Mouse (Mus musculus): ENCODE results near the gene Tmem217. TPM values are rescaled to one million over a fixed set of nuclear protein-coding genes. Genes with fewer than 3 reads are reported as not detected.
"Not testable (repeated sequence)": the region's sequence is repeated elsewhere in the genome, so short reads cannot be mapped to it uniquely, and the experiment has no call there.

Tmem217 gene
- polyA plus RNA-seq, 1 experiment = 0.14 TPM

DNA sequence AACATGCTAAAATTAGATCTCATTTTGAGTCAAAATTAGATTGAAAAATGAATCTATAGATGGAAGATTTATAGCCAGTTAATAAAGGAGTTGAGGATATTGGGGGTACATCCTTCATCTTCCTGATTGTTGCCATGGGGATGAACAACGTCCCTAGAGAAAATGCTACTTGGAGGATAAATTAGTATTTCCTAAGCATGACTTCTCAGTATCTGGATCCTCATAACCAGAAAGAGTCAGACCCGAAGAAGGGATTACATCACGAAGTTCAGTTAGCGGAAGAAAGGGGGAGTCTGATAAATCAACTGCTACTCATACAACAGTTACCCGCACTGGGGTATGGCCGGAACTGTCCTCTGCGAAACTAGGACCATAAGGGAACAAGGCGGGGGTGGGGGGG lies 3.2 kb downstream of the Tmem217 start:
- DNase-seq (ENCODE audit: low spot score) = no peak

DNA sequence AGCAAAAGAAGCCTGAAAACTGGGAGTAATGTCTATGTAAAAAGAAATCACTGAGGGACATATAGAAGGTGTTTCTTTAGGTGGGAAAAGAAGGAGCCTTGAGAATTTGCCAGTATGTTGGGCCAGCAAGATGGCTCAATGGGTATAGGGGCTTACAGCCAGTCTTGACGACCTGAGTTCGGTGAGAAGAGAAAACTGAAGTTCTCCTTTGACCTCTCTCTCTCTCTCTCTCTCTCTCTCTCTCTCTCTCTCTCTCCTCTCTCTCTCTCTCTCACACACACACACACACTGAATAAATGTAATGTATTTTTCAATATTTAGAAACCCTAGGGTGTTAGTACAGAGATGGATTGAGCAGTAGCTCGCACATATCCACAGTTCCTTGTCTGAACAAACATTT lies 3.7 kb downstream of the Tmem217 start:
- DNase-seq (ENCODE audit: low spot score) = no peak

DNA sequence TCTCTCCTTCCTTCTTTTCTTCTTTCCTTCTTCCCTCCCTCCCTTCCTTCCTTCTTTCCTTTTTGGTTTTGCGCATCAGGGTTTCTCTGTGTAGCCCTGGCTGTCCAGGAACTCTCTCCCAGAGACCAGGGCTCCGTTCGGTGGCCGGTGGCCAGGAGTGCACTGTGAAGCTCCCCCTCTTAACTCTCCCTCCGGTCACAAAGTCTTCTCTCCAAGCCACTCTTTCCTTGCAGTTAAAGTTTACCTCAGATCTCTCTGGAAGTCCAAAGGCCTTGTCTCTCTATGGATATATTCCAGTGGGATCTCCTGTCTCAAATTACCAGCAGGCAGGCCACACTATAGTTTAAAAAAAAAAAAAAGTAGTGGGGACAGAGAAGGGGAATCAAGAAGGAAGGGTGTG lies 6.9 kb downstream of the Tmem217 start:
- DNase-seq (ENCODE audit: low spot score) = no peak

DNA sequence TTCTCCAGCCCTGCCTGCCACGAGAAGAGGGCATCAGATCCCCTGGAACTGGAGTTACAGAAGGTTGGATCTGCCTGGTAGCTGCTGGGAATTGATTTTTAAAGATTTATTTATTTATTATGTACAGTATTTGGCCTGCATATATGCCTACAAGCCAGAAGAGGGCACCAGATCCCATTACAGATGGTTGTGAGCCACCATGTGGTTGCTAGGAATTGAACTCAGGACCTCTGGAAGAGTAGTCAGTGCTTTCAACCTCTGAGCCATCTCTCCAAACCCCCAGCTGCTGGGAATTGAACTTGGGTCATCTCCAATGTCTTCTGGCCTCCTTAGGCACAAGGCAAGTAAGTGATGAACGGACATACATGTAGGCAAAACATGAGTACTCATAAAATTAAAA lies 8.1 kb downstream of the Tmem217 start:
- DNase-seq (ENCODE audit: low spot score) = no peak

DNA sequence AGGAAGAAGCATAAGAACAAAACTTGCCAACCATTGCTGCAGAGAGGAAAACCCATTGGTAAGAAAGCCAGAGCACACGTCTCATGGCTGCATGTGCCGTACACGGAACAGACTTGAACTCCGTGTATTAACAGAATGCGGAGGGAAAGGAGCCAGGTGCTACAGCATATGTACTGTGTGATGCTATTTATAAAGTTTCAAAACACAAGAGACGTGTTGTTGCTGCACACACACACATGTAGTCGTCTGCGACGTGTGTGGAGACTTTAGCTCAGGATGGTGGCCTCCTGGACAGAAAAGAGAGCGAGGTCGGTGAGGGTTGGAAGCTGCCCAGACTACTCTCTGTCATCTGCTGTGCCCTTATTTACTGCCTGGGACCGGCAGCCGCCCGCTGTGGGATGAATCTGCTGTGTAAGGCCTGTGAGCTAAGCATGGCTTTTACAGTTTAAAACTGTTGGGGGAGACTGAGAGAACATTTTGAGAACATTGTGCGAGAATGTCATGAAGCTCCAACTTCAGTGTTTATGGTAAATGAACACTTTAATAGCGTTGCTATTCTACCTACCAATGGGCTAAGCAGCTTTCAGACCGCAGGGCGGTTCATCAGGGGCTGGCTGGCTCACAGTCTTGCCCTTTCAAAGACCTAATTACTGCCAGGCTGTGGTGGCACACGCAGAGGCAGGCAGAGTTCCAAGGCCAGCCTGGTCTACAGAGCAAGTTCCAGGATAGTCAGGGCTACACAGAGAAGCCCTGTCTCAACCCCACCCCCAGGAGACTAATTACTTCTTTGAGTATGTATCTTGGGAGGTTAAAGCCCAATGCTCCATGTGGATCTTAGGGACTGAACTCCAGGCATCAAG lies 9.1 kb downstream of the Tmem217 start:
- no peak for DNase-seq (ENCODE audit: low spot score)

DNA sequence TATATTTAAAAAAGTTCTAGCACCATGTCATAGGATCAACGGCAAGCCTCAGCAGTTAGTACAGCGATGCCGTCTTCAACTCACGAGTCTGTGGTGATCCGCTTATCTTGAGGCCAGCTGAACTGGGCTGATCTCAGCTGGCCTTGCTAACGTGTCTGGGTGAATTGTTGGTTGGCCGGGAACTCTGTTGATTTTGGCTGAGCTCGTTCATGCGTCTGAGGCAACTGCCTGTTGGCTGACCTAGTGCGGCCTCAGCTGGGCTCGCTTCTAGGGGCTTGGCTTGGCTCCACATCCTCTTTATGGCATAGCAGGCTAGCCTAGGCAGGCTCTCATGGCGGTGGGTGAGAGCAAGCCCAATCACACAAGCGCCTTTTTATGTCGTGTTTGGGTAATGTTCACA lies 10.8 kb downstream of the Tmem217 start:
- no peak for DNase-seq (ENCODE audit: low spot score)

DNA sequence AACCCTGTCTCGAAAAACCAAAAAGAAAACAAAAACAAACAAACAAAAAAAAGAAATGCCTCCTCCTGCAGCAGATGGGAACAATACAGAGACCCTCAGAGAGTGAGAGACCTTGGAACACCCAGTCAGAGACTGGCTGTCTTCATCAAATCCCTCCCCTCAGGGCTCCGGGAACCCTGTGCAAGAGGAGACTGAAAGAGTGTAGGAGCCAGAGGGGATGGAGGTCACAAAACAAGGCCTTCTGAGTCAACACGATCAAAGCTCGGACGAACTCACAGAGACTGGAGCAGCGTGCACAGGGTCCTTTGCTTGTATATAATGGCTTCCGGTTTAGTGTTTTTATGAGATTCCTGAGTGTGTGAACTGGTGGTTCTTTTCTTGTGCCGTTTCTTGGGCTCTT lies 11.8 kb downstream of the Tmem217 start:
- DNase-seq (ENCODE audit: low spot score) = no peak

DNA sequence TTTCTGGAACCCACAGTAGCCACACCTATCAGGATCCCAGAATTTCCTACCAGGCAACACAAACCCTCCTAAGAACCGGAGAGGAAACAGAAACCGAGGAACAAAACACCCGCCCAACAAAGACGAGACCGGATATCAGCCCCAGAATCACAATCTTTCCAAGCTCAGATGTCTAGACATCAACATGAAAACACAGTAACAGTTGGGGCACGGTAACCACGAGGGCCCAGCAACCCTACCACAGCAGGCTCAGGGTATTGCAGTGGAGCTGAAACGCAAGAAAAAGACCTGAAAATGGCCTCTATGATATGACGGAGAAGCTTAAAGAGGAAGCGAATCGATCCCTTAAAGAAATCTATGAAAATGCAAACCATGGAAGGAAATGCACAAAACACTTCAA lies 18.3 kb downstream of the Tmem217 start:
- DNase-seq (ENCODE audit: low spot score) = no peak

DNA sequence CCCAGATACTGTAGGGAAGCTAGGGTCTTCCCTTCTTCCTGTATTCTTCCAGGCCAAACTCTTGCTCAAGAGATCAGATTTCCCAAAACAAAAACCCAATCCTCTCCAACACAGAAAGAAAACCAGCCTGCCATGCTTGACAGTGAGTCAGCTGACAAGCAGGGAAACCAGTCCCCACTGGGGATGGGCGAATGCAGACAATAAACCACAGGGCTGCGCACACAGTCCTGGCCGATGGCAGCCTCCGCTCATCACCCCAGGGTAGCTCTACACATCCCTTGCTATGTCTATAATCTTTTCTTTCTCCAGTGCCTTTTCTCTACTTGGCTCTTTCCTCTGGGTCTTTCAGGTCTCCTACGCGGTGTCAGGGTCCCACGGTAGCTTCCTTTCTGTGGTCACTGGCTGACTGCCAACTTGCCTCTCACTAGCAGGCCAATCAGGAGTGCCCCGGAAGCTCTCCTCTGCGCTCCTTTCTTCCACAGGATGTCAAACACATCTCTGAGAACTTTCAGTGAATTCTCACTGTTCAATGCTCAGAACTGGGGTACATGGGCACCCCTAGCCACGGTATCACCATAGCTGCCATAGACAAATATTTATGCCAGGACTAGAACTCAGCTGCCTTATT lies 20.3 kb downstream of the Tmem217 start:
- no peak for DNase-seq (ENCODE audit: low spot score)

DNA sequence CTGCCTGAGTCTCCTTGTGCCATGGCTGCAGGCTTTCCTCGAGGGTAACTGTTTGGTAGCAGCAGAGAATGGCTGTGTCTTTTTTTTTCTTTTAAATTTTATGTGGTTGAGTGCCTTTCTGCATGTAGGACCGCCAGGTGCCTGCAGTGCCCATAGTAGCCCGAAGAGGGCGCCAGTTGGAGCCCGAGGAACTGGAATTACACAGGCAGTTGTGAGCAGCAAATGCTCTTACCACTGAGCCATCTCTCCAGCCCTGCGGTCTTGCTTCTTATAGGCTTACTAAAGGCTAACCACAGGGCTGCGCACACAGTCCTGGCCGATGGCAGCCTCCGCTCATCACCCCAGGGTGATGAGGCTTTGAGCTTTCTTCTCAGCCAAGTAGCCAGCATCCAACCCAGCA lies 20.9 kb downstream of the Tmem217 start:
- no peak for DNase-seq (ENCODE audit: low spot score)

DNA sequence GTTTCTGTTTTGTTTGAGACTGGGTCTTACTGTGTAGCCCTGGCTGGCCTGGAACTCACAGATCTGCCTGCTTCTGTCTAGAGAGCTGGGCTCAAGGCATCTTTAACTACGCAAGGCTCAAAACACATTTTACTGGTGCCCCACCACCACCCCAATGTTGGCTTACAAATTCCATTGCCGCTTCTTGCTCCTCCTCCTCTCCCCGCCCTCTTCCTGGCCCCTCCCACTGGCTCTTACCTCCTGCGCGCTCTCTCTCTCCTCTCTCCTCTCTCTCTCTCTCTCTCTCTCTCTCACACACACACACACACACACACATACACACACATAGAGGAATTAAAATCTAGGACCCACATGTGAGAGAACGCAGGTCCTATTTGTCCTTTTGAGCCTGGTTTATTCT lies 21.7 kb downstream of the Tmem217 start:
- no peak for DNase-seq (ENCODE audit: low spot score)

DNA sequence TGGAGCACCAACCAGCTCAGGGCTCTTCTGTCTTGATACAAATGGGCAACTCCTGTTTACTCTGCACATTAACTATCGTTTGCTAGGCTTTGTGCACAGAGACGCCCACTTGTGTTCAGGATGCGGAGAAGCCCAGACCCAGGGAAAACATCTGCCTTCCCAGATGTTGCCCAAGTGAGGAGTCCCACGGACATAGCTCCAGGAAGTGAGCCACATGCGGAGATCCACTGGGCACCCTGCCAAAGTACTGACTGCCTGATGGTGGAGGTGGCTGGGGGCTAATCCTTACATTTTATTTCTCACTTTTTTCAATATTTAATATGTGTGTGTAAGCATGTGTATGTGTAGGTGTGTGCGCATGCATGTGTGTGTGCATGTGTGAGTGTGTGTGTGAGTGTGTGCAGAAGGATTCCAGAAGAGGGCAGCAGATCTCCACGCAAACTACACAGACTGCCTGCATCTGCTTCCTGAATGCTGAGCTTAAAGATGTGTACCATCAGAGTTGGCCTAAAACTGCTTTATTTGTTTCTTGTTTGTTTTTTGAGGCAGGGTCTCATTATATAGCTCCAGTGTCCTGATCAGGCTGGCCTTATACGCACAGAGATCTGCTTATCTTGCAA lies 23.5 kb downstream of the Tmem217 start:
- DNase-seq (ENCODE audit: low spot score) = no peak

DNA sequence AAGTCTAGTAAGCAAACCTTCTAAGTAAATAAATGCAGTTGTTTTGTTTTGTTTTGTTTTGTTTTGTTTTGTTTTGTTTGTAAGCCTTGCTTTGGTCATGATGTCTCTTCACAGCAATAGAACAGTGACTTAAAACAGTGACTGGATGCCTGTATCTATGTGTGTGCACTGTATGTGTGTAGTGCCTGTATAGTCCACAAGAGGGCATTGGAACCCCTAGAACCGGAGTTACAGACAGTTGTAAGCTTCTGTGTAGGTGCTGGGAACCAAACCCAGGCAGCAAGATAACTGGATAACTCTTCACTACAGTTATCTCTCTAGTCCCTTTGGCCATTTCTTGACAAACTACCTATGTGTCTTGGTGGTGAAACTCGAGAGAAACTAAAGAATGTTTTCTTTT lies 26.6 kb downstream of the Tmem217 start:
- no peak for DNase-seq (ENCODE audit: low spot score)

DNA sequence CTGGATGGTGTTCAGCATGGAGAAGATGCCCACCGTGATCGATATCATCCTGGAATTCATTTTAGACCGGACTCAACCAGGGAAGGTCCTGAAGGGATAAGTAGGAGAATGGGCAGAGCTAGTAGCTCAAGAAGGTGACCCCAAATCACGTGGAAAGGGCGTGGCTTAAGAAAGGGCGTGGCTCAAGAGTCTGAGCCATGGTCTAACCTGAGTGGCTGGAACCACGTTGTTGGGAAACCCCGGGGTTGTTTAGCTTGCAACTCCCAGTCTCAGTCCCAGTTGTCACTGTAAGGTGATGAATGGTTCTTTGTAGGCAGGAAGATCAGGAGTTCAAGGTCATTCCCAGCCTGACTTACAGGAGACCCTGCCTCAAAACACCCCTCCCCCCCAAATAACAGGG lies 32.5 kb downstream of the Tmem217 start:
- no peak for DNase-seq (ENCODE audit: low spot score)

DNA sequence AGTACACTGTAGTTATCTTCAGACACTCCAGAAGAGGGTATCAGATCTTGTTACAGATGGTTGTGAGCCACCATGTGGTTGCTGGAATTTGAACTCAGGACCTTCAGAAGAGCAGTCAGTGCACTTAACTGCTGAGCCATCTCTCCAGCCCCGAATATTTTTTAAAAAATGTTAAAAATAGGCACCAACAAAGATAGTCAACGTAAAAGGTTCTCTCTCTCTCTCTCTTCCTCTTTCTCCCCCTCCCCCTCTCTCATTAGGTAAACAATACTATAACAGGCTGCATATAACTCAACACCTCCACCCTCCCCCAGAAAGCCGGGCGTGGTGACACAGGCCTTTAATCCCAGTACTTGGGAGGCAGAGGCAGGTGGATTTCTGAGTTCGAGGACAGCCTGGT lies 33.5 kb downstream of the Tmem217 start:
- DNase-seq (ENCODE audit: low spot score) = not testable (repeated sequence)

DNA sequence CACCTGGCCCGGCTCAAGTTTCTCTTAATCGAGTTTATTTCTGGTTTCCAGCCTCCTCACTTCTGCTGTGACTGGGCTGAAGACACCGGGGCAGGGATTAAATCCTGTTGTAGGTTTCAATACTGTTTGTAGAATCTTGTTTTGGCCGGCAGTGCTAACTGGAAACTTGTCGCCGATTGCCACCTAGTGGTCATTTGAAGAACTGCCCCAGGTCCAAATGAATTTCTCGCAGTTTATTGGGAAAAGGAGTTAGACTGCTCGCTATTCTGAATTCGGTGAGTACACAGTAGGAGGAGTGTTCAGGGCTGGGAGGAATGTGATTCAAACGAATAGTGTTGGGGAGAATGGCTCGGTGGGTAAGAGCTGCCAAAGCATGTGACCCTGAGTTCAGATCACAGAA lies 37.8 kb downstream of the Tmem217 start:
- peak; percentile 39 for DNase-seq (ENCODE audit: low spot score)

DNA sequence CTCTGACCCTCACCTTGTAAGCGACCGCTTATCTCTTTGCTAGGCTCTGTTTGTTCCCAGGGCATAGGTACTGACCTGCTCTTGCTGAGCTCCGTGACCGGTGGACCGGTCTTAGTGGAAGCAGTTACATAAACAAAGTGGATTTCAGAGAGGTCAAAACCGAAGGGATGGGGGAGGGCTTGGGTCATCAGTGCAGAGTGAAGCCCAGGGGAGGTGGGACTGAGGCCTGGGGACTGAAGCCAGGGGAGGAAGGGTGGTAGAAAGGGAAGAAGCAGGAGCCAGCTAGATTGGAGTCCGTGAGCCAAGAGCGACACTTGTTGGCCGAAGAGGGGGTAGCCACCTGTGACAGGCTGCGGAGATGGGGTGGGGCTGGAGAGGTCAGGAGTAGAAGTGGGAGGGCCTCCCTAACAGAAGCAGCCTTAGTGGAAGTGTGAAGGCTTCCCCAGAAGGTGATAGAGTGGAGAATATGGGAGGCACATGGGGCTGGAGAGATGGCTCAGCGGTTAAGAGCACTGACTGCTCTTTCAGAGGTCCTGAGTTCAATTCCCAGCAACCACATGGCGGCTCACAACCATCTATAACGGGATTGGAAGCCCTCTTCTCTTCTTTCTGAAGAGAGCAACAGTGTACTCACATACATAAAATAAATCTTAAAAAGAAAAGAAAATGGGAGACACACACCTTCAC lies 39.0 kb downstream of the Tmem217 start:
- peak; percentile 38 for DNase-seq (ENCODE audit: low spot score)

DNA sequence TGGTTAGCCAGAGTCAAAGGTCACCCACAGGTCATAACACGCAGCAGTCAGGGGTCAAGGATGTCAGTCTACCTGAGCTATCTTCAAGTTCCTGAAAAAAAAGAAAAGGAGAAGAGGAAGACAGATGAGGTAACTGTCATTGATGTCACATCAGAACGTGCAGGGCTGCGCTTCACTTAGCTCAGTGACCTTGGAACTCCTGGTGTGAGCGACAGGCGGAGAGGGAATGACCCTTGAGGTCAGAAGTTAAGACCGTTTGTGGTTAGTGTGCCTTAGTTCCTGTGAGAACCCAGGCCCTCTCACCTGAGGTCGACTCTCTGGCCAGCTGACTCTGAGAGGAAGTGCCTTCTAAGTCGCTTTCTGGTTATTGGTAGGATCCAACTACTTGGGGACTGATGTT lies 41.5 kb downstream of the Tmem217 start:
- DNase-seq (ENCODE audit: low spot score) = no peak

DNA sequence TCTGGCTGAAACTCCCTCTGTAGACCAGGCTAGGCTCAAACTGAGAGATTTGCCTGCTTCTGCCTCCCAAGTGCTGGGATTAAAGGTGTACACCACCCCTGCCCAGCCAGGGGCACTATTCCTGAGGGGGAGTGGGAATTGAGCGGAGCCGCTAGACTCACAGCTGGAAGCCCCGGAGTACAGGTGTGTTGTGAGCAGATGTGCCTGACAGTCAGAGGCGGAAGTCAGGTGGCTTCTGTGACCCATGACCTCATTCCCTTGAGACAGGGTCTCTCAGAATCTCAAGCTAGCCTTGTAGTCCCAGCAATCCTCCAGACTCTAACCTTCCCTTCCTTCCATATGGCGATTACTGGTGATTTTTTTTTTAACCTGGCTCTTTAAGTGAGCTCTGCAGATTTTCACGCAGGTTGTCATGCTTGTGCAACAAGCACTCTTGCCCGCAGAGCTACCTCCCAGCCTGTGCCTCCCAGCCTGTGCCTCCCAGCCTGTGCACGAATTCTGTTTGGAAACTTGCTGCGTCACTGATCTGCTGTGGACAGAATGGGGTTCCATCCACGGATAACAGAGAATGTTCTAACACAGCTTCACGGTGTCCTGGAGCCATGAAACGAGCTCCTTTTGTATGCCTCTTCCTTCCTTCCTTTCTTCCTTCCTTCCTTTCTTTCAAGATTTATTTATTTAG lies 43.1 kb downstream of the Tmem217 start:
- no peak for DNase-seq (ENCODE audit: low spot score)

DNA sequence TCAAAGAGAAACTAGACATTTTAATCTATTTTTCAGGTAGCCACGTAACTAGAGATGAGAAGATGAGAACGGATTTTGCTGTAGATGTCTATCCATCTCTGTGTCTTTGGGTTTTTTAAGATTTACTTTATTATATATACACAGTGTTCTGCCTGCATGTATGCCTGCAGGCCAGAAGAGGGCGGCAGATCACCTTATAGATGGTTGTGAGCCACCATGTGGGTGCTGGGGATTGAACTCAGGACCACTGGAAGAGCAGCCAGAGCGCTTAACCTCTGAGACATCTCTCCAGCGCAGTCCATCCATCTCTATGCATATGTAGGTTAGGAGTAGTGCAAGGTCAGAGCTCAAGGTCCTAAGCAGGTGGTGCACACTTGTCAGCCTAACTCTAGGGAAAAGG lies 48.5 kb downstream of the Tmem217 start:
- no peak for DNase-seq (ENCODE audit: low spot score)

DNA sequence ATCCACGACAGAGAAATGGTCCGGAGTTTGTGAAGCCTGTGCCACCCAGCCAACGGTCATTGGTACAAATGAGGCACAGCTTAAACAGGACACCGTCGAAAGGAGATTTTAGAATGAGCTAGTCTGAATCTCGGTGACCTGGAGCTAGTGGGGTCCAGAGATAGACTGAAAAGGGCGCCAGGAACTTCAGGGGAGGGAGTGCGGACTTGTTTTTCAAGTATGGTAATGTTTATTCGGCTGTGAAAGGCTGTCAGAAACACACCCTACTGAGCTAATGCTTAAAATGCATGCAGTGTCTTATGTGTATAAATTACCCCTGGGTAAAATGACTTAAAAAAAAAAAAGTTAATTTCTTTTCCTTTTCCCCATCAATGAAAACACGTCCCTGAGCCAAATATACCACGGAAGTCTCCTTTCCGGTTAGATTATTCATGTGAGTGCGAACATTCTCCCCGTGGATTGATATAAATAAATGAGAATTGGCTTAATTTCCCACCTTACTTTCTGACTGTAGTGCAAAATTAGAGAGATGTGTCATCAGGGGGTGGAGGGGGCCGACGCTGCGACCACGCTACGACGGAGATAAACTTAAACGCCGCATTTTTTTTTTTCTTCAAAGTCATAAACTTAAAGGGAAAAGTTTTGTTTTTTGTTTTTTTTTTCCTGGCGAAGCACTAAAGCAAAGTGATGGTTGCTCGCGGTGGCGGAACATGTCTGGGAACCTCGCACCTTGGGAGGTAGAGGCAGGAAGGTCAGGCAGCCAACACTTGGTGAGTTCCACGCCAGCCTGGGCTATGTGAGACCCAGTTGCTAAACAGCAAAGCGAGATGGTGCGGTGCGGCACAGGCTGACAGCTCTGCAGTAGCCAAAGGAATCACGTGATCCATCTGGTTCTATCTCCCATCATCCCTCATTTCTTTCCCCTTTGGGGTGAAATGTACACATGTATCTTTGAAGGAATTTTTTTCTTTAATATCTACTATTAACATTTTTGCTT lies 49.2 kb downstream of the Tmem217 start:
- no peak for DNase-seq (ENCODE audit: low spot score)
